Mouse (Mus musculus): Measurements from ENCODE around the gene Grb7. TPM values are rescaled to one million over a fixed set of nuclear protein-coding genes. Genes with fewer than 3 reads are reported as not detected.

The Grb7 gene
- 3.6 and 8.6 TPM in 2 replicates for polyA plus RNA-seq (2016; fragmentation: Nextera tagmentation; extraction: Ambion mirVana)

DNA sequence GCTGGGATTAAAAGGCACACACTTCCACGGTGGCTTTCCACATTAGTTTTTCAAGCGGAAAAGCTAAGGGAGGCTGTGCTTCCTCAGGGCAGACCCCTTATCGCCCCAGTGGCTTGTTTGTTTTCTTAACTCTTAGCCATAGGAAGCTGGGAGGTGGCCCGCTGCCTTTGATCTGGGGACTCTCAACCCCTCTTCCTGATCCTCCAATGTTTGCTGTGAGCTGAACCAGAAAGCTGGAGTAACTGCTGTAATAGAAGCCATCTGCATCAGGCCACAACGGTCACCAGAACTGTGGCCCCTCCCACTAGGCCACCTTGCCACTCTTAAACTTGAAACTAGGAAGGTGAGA is at the start of gene Grb7:
Gene Grb7 (plus strand): TSS at position 182 of the 349 bp plus-strand sequence.
- Histone ChIP-seq H3K9me3 (no peaks in the 10 kb centered on the region), H3K4me1 (replicated peaks) (peaks cover 37% of the 10 kb centered on the region), H3K27ac (peak within 1 kb of the TSS; percentile 74), H3K4me3 (peak within 1 kb of the TSS; percentile 38), H3K36me3 (no peaks in the 10 kb centered on the region), H3K27me3 (ENCODE audit: insufficient read depth, poor library complexity, severe bottlenecking) (peaks cover 50% of the 10 kb centered on the region)
- peak; percentile 29 for DNase-seq (ENCODE audit: low spot score)
- 7% methylated on average over 5 of the region's 5 CpGs for WGBS

DNA sequence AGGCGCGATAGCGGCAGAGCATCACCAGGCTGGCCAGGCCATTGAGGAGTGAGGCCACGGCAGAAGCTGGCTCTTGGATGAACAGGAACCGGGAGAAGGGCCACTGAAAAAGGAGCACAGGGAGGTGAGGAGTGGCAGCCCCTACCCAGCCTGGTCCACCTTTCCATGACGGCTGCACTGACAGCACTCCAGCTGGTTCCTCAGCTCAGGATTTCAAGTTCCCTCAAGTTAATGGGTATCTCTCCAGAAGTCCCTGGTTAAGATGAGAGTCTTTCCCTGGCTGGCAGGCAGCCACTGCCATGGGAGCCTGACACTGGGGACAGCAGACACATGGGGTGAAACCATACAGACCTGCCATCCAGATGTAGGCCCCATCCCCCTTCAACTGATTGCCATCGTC is 48.2 kb upstream of the Grb7 start:
- H3K4me3 ChIP-seq = no peak overlapping the region
- H3K9me3 ChIP-seq = no peaks in the 10 kb centered on the region
- DNase-seq (ENCODE audit: low spot score) = no peak
- H3K27ac ChIP-seq = no peak overlapping the region
- peaks cover 6% of the 10 kb centered on the region for H3K27me3 ChIP-seq (ENCODE audit: insufficient read depth, poor library complexity, severe bottlenecking)
- WGBS = 91% methylated on average over 7 of the region's 7 CpGs
- H3K4me1 ChIP-seq (replicated peaks) = peaks cover 29% of the 10 kb centered on the region
- no peaks in the 10 kb centered on the region for H3K36me3 ChIP-seq

DNA sequence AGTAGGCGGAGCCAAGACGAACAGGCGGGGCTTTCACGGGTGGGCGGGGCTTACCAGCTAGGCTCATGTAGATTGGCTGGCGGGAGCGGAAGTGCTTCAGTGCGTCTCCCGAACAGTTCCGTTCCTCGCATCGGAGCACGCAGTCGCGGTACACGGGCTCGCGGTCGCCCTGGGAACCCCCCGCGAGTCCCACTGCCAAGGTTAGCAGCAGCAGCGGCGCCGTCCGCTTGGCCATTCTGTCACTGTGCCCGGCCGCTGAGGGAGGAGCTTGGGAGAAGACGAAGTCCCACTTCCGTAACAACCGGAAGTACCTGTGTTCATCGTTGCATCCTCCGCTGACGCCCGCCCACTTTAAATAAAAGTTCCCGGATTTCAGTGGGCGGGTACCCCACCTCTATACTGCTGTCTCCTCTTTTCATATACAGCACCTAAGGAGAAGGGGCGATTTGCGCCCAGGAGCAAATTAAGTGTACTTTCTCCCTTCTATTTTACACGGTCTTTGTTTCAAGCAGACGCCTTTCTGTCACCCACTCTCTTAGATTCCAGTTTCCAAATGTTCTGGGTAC is 46.0 kb upstream of the Grb7 start, which contains the start of gene Pgap3:
Gene Pgap3 (minus strand): TSS at position 330 of the 566 bp plus-strand sequence.
- no peaks in the 10 kb centered on the region for H3K9me3 ChIP-seq
- peak within 1 kb of the TSS; percentile 71 for H3K4me3 ChIP-seq
- no peaks in the 10 kb centered on the region; the same call in 1 of the 2 replicates for H3K27me3 ChIP-seq (ENCODE audit: insufficient read depth, poor library complexity, severe bottlenecking)
- H3K27ac ChIP-seq = peak within 1 kb of the TSS; percentile 97
- H3K36me3 ChIP-seq = no peaks in the 10 kb centered on the region
- peaks cover 20% of the 10 kb centered on the region for H3K4me1 ChIP-seq (replicated peaks)
- WGBS = under 1% methylated on average over 40 of the region's 40 CpGs
- peak; percentile 92 for DNase-seq (ENCODE audit: low spot score)

DNA sequence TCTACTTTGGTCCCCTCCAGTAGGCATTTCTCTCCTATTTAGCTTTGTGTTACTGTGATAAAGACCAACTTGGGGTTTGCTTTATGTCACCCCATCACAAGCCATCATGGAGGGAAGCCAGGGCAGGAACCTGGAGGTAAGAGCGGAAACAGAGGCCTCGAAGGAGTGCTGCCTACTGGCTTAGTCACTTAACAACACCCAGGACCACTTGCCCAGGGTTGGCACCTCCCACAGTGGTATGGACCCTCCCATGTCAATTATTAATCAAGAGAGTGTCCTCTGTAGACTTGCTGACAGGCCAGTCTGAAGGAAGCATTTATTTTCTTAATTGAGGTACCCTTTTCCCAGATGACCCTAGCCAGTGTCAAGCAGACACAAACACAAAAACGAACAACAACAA is 45.4 kb upstream of the Grb7 start:
- Histone ChIP-seq H3K27ac (peak overlapping the region; percentile 97), H3K4me3 (peak overlapping the region; percentile 71), H3K9me3 (no peaks in the 10 kb centered on the region), H3K4me1 (replicated peaks) (peaks cover 20% of the 10 kb centered on the region), H3K27me3 (ENCODE audit: insufficient read depth, poor library complexity, severe bottlenecking) (no peaks in the 10 kb centered on the region; the same call in 1 of the 2 replicates), H3K36me3 (no peaks in the 10 kb centered on the region)
- 59% methylated on average over 3 of the region's 3 CpGs for WGBS
- no peak for DNase-seq (ENCODE audit: low spot score)

DNA sequence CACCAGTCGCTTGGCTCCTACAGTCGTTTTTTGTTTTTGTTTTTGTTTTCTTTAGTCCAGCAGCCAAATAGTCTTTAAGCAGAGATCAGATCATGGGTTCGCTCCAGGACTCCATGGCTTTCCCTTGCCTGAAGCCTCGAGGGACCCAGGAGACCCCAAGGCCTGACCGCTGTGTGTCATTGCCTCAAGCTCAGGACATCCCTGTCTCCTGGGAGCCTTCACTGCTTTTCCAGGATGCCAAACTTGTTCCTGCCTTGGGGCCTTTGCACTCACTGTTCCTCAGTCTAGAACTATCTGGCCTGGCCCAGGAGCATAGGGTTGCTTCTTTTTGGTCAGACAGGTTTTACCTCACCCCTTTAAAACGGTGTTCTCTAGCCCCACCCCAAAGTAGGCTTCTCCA is 39.6 kb upstream of the Grb7 start:
- H3K27ac ChIP-seq = no peak overlapping the region
- H3K9me3 ChIP-seq = no peaks in the 10 kb centered on the region
- no peak overlapping the region for H3K4me3 ChIP-seq
- no peak for DNase-seq (ENCODE audit: low spot score)
- H3K4me1 ChIP-seq (replicated peaks) = peaks cover 21% of the 10 kb centered on the region
- H3K36me3 ChIP-seq = no peaks in the 10 kb centered on the region
- WGBS = 73% methylated on average over 6 of the region's 6 CpGs
- peaks cover 23% of the 10 kb centered on the region for H3K27me3 ChIP-seq (ENCODE audit: insufficient read depth, poor library complexity, severe bottlenecking)

DNA sequence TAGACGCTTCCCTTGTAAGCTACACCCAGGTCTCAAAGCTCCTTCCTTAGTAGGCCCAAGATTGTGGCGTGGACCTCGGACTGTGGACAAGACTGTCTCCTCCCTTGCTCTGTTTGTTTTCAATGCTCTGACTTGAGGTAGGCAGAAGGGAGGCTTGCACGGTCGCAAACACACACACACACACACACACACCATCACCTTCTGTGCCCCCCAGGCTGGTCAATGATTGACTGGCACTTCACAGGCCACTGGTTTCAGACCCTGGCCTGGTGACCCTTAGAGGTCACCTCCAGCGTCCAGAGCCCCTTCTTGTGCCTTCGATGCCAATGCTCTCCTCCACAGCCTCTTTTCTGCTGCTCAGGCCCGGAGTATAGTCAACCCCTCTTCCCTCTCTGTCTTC is 37.3 kb upstream of the Grb7 start:
- H3K4me3 ChIP-seq = peak overlapping the region; percentile 27
- 37% methylated on average over 8 of the region's 8 CpGs for WGBS
- H3K4me1 ChIP-seq (replicated peaks) = peaks cover 44% of the 10 kb centered on the region
- no peaks in the 10 kb centered on the region for H3K36me3 ChIP-seq
- H3K9me3 ChIP-seq = no peaks in the 10 kb centered on the region
- H3K27ac ChIP-seq = peak overlapping the region; percentile 66
- no peak for DNase-seq (ENCODE audit: low spot score)
- H3K27me3 ChIP-seq (ENCODE audit: insufficient read depth, poor library complexity, severe bottlenecking) = peaks cover 39% of the 10 kb centered on the region

DNA sequence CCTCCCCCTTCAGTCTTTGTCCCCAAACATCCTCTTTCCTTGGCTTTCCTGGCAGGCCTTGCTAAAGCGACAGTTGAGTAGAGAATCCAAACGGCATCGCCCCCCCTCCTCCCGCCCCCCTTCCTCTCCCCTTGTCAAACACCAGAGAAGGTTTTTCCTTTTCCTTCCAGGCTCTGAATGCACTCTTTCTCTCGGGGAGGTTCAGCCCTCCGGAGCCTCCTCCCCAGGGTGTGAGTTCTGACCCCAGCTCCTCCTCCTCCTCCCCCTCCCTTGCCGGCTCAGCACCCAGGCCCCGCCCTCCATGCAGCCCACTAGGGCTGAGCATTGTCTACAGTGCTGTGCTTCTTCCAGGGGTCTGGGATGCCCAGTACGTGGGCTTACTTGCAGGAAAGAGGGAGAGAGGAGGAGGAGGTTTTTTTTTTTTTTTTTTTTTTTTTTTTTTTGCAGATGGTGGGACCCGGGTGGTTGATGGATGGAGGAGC is 36.8 kb upstream of the Grb7 start:
- Histone ChIP-seq H3K36me3 (no peaks in the 10 kb centered on the region), H3K4me1 (replicated peaks) (peaks cover 49% of the 10 kb centered on the region), H3K27ac (peak overlapping the region; percentile 66), H3K9me3 (no peaks in the 10 kb centered on the region), H3K27me3 (ENCODE audit: insufficient read depth, poor library complexity, severe bottlenecking) (peaks cover 44% of the 10 kb centered on the region), H3K4me3 (peak overlapping the region; percentile 27)
- DNase-seq (ENCODE audit: low spot score) = peak; percentile 65
- whole genome bisulfite sequencing = under 1% methylated on average over 10 of the region's 10 CpGs

DNA sequence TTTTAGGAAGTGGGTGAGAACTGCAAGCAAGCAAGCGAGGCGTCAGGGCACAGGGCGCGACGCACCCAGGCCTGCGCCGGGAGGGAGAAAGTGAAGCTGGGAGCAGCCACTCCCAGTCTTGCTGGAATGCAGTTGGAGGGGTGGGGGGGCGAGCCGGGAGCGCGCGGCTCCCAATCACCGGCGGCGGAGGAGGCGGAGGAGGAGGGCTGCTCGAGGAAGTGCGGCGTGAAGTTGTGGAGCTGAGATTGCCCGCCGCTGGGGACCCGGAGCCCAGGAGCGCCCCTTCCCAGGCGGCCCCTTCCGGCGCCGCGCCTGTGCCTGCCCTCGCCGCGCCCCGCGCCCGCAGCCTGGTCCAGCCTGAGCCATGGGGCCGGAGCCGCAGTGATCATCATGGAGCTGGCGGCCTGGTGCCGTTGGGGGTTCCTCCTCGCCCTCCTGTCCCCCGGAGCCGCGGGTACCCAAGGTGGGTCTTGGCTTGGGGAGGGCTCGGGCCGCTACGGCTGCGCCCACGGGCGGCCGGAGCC is 33.9 kb upstream of the Grb7 start, which contains the start of gene Erbb2:
Gene Erbb2 (plus strand): TSS at position 198 of the 524 bp plus-strand sequence.
- DNase-seq (ENCODE audit: low spot score) = peak; percentile 85
- Histone ChIP-seq H3K36me3 (no peaks in the 10 kb centered on the region), H3K9me3 (no peaks in the 10 kb centered on the region), H3K27ac (peak within 1 kb of the TSS; percentile 93), H3K27me3 (ENCODE audit: insufficient read depth, poor library complexity, severe bottlenecking) (peaks cover 56% of the 10 kb centered on the region), H3K4me1 (replicated peaks) (peaks cover 61% of the 10 kb centered on the region), H3K4me3 (peak within 1 kb of the TSS; percentile 76)
- under 1% methylated on average over 49 of the region's 49 CpGs for WGBS

DNA sequence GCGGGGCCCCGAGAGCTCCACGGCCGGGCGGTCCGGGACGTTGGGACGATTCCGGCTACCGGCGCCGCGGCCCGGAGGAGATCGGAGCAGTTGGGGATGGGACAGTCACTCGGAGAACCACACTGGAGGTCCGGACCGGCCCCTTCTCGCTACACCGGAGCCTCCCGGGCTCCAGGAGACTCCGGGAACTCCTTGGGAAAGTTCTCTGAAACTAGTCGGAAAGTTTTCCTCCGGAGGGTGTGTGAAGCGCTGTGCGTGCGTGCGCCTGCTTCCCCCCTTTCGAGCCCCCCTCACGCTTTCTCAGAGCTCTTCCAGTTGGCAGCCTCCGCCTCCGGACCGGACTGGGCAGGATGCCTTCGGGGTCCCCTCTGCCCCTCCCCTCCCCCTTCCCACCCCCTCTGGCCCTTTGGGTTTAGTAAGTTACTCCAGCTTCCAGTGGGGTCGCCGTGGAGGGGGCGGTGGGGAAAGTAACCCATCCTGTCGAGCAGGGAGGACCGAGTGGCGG is 33.3 kb upstream of the Grb7 start:
- peak; percentile 68 for DNase-seq (ENCODE audit: low spot score)
- H3K4me3 ChIP-seq = peak overlapping the region; percentile 76
- peaks cover 56% of the 10 kb centered on the region for H3K27me3 ChIP-seq (ENCODE audit: insufficient read depth, poor library complexity, severe bottlenecking)
- under 1% methylated on average over 40 of the region's 40 CpGs for WGBS
- H3K9me3 ChIP-seq = no peaks in the 10 kb centered on the region
- peaks cover 61% of the 10 kb centered on the region for H3K4me1 ChIP-seq (replicated peaks)
- peak overlapping the region; percentile 93 for H3K27ac ChIP-seq
- H3K36me3 ChIP-seq = no peaks in the 10 kb centered on the region

DNA sequence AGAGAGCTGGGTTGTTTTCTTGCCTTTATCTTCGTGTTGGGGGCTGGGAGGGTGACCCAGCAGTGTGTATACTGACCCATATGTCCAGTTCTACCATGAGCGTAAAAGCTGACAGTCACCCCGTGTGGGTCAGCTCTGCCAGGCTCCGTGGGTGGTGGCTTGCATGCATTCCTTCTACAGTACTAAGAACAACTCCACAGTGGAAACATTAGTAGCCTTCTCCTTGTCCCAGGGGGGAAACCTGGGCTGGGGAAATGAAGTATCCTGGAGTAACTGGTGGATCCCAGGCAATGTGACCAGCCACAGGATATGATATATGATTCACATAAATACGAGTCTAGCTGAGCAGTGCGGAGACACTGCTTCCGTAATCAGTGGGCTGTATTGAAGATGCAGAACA is 32.5 kb upstream of the Grb7 start:
- Histone ChIP-seq H3K4me1 (replicated peaks) (peaks cover 57% of the 10 kb centered on the region), H3K4me3 (peak overlapping the region; percentile 76), H3K36me3 (no peaks in the 10 kb centered on the region), H3K27ac (peak overlapping the region; percentile 93), H3K27me3 (ENCODE audit: insufficient read depth, poor library complexity, severe bottlenecking) (peaks cover 56% of the 10 kb centered on the region), H3K9me3 (no peaks in the 10 kb centered on the region)
- DNase-seq (ENCODE audit: low spot score) = no peak
- WGBS = 27% methylated on average over 7 of the region's 7 CpGs

DNA sequence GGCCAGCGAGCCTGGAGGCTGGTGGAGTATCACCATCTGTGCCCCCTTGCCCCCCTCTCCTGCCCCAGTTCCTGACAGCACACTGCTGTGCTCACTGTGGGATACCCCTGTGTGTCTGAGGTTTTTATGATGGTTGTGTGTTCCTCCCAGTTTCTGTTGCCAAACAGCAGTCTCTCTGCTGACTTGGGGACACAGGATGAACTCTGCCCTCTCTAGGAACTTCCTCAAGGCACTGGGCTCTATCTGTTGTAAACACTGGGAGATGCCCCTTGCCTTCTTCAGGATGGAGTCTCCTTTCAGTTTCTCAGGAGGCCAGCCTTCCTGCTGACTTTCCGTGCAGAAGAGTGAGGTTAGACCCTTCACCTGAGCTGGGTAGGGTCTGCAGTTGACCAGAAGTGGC is 32.0 kb upstream of the Grb7 start:
- Histone ChIP-seq H3K9me3 (no peaks in the 10 kb centered on the region), H3K36me3 (no peaks in the 10 kb centered on the region), H3K4me3 (peak overlapping the region; percentile 76), H3K27ac (no peak overlapping the region), H3K27me3 (ENCODE audit: insufficient read depth, poor library complexity, severe bottlenecking) (peaks cover 56% of the 10 kb centered on the region), H3K4me1 (replicated peaks) (peaks cover 53% of the 10 kb centered on the region)
- no peak for DNase-seq (ENCODE audit: low spot score)
- WGBS = 22% methylated on average over 2 of the region's 2 CpGs

DNA sequence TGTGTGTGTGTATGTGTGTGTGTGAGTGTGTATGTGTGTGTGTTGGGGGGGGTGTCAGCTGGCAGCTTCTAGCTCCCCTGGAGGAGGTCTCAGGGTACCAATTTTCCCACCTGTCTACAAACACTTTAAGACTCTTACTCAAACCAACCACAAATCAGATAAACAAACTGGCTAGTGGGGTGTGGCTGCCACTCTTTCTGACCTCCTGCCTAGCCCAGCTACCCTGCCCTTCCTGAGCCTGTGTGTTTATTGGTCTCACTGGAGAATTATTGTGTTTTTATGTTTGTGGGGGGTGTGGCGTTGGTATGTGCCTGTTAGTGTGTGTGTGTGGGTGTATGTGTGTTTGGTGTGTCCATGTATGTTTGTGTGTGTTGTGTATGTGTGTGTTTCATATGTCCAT is 29.1 kb upstream of the Grb7 start:
- no peaks in the 10 kb centered on the region for H3K9me3 ChIP-seq
- peaks cover 35% of the 10 kb centered on the region for H3K4me1 ChIP-seq (replicated peaks)
- no peak for DNase-seq (ENCODE audit: low spot score)
- 83% methylated on average over 1 of the region's 1 CpGs for WGBS
- no peak overlapping the region for H3K4me3 ChIP-seq
- H3K27ac ChIP-seq = no peak overlapping the region
- H3K27me3 ChIP-seq (ENCODE audit: insufficient read depth, poor library complexity, severe bottlenecking) = peaks cover 28% of the 10 kb centered on the region
- peaks cover 24% of the 10 kb centered on the region for H3K36me3 ChIP-seq

DNA sequence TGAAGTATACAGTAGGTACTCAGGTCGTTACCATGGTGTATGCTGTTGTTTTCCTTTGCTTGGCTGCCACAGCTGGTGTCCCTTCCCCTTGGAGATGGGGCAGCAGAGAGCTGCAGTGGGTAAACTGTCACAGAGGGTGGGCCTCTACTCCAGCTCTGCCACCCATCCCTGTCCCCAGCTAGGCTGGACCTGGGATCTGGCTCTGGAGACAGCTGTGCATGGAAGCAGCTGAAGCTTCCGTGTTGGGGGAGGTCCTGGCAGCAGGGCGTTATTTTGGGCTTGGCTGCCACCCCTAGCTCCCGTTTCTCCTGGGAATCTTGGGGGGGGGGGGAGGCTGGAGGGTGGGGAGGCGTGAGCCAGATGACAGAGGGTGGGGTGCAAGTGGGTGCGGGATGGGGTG is 27.9 kb upstream of the Grb7 start:
- H3K4me3 ChIP-seq = no peak overlapping the region
- peaks cover 17% of the 10 kb centered on the region for H3K27me3 ChIP-seq (ENCODE audit: insufficient read depth, poor library complexity, severe bottlenecking)
- peaks cover 23% of the 10 kb centered on the region for H3K4me1 ChIP-seq (replicated peaks)
- H3K27ac ChIP-seq = 0 out of 2 replicates have a peak overlapping the region, but pooled peaks have one; percentile 25
- H3K9me3 ChIP-seq = no peaks in the 10 kb centered on the region
- no peak for DNase-seq (ENCODE audit: low spot score)
- WGBS = 76% methylated on average over 6 of the region's 6 CpGs
- peaks cover 36% of the 10 kb centered on the region for H3K36me3 ChIP-seq

Measured in hindbrain, embryonic 10.5 days (tissue).